Mouse (Mus musculus) urinary bladder, postnatal 36 days (tissue): Measurements from ENCODE around the gene Mrpl37.

Source experiments
- DNase-seq, 2 experiments: peaks; one replicate each; pipeline ENCODE4 v3.0.0; 2022; ENCODE audit warnings: low spot score in 2 of 2, mixed read lengths in 1 of 2

Gene Mrpl37

GRCm38 (mm10) chr4:107067151-107067840, 628 bp upstream of the Mrpl37 start:
- no peak for DNase-seq

GRCm38 (mm10) chr4:107064394-107065098, 2.1 kb downstream of the Mrpl37 start:
- no peak for DNase-seq

GRCm38 (mm10) chr4:107063214-107063613, 3.5 kb downstream of the Mrpl37 start:
- no peak for DNase-seq

- no peak for DNase-seq
Measured at GRCm38 (mm10) chr4:107061560-107061959, 5.1 kb downstream of the Mrpl37 start.

GRCm38 (mm10) chr4:107058781-107059180, 7.9 kb downstream of the Mrpl37 start:
- no peak for DNase-seq

- DNase-seq, result no peak
Measured at GRCm38 (mm10) chr4:107058346-107058745, 8.3 kb downstream of the Mrpl37 start.

- DNase-seq, result no peak
Measured at GRCm38 (mm10) chr4:107056088-107056487, 10.6 kb downstream of the Mrpl37 start.

GRCm38 (mm10) chr4:107052962-107053553, 13.6 kb downstream of the Mrpl37 start:
- no peak for DNase-seq

GRCm38 (mm10) chr4:107051889-107052288, 14.8 kb downstream of the Mrpl37 start:
- DNase-seq, result no peak

GRCm38 (mm10) chr4:107048568-107049162, 18.0 kb downstream of the Mrpl37 start:
- DNase-seq, result peak; percentile 7 to 66

GRCm38 (mm10) chr4:107047806-107048205, 18.9 kb downstream of the Mrpl37 start:
- peak in 1 of 2 experiments; percentile 24 for DNase-seq

- no peak for DNase-seq
Measured at GRCm38 (mm10) chr4:107045188-107045587, 21.5 kb downstream of the Mrpl37 start.

- no peak for DNase-seq
Measured at GRCm38 (mm10) chr4:107042304-107042703, 24.4 kb downstream of the Mrpl37 start.

- DNase-seq, result no peak
Measured at GRCm38 (mm10) chr4:107039270-107039669, 27.4 kb downstream of the Mrpl37 start.

- DNase-seq, result no peak
Measured at GRCm38 (mm10) chr4:107038303-107038702, 28.4 kb downstream of the Mrpl37 start.

GRCm38 (mm10) chr4:107036985-107037384, 29.7 kb downstream of the Mrpl37 start:
- DNase-seq, result no peak

- no peak for DNase-seq
Measured at GRCm38 (mm10) chr4:107035689-107036088, 31.0 kb downstream of the Mrpl37 start.

GRCm38 (mm10) chr4:107026451-107026850, 40.2 kb downstream of the Mrpl37 start:
- DNase-seq, result no peak

- no peak for DNase-seq
Measured at GRCm38 (mm10) chr4:107025369-107025768, 41.3 kb downstream of the Mrpl37 start.

- no peak for DNase-seq
Measured at GRCm38 (mm10) chr4:107024899-107025298, 41.8 kb downstream of the Mrpl37 start.

- DNase-seq, result no peak
Measured at GRCm38 (mm10) chr4:107021464-107021863, 45.2 kb downstream of the Mrpl37 start.

GRCm38 (mm10) chr4:107020287-107021000, 46.2 kb downstream of the Mrpl37 start:
- no peak for DNase-seq
